Mouse (Mus musculus): Measurements from ENCODE around the gene Ttyh2.

- TF ChIP-seq CTCF (conservative IDR thresholded peaks at IDR 0.05; ENCODE audit: insufficient read depth, insufficient read length, low read depth, low read length) = no peak
- TF ChIP-seq POLR2A (IDR thresholded peaks at IDR 0.05; ENCODE audit: low read depth, low read length) = no peak
These were observed 17.4 kb downstream of the Ttyh2 start for GRCm38 (mm10) chr11:114692601-114693000.

Measured in kidney, adult 2 months (tissue).